Mouse (Mus musculus) heart, postnatal 14 days (tissue): Measurements from ENCODE around the gene Rdm1. TPM values are rescaled to one million over a fixed set of nuclear protein-coding genes. Genes with fewer than 3 reads are reported as not detected.

Experiments used
- DNase-seq, 2 experiments: peaks; one replicate each; pipeline ENCODE4 v3.0.0; 2021 to 2022
- intact Hi-C: fragments of 180-260 bp; cut with DNase I; formaldehyde crosslinking; loops from one replicate; pipeline ENCODE4 v1.15.1; 2025
- total RNA-seq, 2 experiments: library from RNA; stranded (reverse); gene quantifications; 2 replicates each; pipeline ENCODE4 v1.2.3; 2021

The Rdm1 gene
- total RNA-seq, 2 experiments from 2014 or later: 32.1 to 35.6 TPM

- intact Hi-C loops: no loop called here
- DNase-seq: no peak
Measured at GRCm38 (mm10) chr11:101675349-101675748, 48.4 kb downstream of the Rdm1 start.

- intact Hi-C loops: no loop called here
- DNase-seq: no peak
Measured at GRCm38 (mm10) chr11:101677655-101678054, 50.7 kb downstream of the Rdm1 start.

DNA sequence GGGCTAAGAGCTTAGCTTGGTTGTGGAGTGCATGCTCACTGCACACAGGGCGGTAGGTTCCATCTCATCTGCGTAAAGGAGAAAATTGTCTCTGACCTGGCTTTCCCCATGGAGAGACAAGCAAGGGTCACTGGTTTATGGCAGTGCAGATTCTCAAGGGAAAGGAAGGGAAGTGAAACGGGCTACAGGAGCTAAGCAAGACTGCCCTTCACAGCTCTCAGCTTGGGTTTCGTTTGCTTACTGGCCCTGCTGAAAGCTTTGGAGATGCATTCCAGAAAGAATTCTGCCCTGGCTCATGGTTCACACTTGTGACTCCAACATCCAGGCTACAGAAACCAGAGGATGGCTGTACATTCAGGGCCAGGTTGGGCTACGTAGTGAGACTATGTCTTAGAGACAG is 51.8 kb downstream of the Rdm1 start:
- intact Hi-C loops: no loop called here
- DNase-seq: no peak

DNA sequence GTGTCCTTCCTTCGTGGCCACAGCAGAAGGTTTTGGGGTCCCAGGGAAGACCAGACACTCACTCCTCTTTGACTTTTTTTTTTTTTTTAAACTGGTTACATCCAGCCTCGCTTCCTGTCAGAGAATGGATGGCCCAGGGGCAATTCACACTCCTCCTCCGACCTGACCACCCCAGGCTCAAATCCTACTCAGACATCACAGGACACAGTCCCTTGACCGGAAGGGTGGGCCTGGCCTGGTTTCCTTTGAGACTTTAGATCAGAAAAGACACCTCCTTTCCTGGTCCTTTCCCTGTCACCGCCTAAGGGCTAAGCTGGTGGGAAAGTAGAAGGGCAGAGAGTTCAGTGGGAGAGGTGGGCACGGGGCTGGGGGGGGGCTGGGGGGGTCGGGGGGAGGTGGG is 52.9 kb downstream of the Rdm1 start:
- intact Hi-C loops: no loop called here
- no peak for DNase-seq

DNA sequence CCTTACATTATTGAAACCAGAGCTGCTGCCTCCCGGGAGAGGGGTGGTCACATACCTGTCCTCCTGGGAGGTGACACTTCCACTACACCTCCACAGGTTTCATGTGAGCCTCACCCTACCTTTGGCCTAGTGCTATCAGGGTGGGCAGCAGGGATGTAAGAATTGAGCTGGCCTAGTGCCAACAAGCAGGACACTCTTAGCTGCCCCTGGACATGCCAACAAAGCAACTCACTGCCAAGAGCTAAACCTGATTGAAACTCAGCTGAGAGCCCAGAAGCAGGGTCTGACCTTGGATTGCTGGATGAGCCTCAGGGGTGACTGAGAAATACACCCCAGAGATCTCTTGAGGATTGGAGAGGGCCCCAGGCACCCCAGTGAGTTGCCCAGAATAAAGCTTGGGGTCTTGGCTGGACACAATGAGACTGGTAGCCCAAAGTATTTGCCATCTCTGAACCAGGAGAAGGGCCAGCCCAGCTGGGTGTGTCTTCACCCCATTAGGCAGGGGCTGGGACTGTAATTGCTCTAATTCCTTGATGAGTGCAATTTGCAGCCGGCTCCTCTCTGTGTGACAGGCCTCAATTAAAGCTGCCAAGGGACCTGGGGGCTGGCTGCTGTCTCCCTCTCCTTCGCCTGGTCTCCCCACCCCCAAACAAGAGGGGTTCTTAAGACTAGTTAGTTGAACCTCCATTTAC is 53.8 kb downstream of the Rdm1 start:
- no peak for DNase-seq
- intact Hi-C loops: no loop called here

- intact Hi-C loops: no loop called here
- DNase-seq: no peak
Measured at GRCm38 (mm10) chr11:101681968-101682367, 55.0 kb downstream of the Rdm1 start.

GRCm38 (mm10) chr11:101682410-101682960 is 55.5 kb downstream of the Rdm1 start:
- no peak for DNase-seq
- intact Hi-C loops: no loop called here

Other genes with a start within 250 kb of the Rdm1 start
- 10 to 100 TPM; 14.2 to 21.3 TPM for gene Aarsd1, start 209.6 kb upstream of the Rdm1 start, total RNA-seq
- gene Gm27029, start 202.4 kb upstream of the Rdm1 start, total RNA-seq: 10 to 100 TPM in 1 of 2 experiments, 1 to 10 TPM in 1; 3.2 to 11.2 TPM
- 10 to 100 TPM; 10.8 to 11.1 TPM for gene Rundc1, start 202.1 kb upstream of the Rdm1 start, total RNA-seq
- gene Ptges3l, start 201.9 kb upstream of the Rdm1 start, total RNA-seq: 10 to 100 TPM; 60.2 to 61.2 TPM
- 10 to 100 TPM; 49.7 to 52.9 TPM for gene Rpl27, start 184.9 kb upstream of the Rdm1 start, total RNA-seq
- gene Ifi35, start 178.8 kb upstream of the Rdm1 start, total RNA-seq: 10 to 100 TPM; 12.2 TPM
- gene Rnd2, start 162.2 kb upstream of the Rdm1 start, total RNA-seq: 1 to 10 TPM; 5.9 to 6.7 TPM
- gene Vat1, start 161.0 kb upstream of the Rdm1 start, total RNA-seq: 10 to 100 TPM; 31.8 to 33.0 TPM
- gene Brca1, start 75.2 kb upstream of the Rdm1 start, total RNA-seq: 1 to 10 TPM; 1.2 to 1.7 TPM
- 100 to 1,000 TPM in 1 of 2 experiments, 10 to 100 TPM in 1; 98.4 to 103 TPM for gene Nbr1, start 75.0 kb upstream of the Rdm1 start, total RNA-seq
- gene Tmem106a, start 45.0 kb upstream of the Rdm1 start, total RNA-seq: 1 to 10 TPM; 3.0 to 3.2 TPM
- not detected for gene Gm11634, start 27.9 kb upstream of the Rdm1 start, total RNA-seq
- 10 to 100 TPM; 28.6 to 29.6 TPM for gene Arl4d, start 38.3 kb downstream of the Rdm1 start, total RNA-seq
- gene Dhx8, start 105.7 kb downstream of the Rdm1 start, total RNA-seq: 10 to 100 TPM; 17.8 to 19.9 TPM
- gene Etv4, start 158.2 kb downstream of the Rdm1 start, total RNA-seq: 1 to 10 TPM; 1.0 to 1.3 TPM